Mouse (Mus musculus) limb, embryonic 14.5 days (tissue): ENCODE results near the gene Serpinb11. TPM values are rescaled to one million over a fixed set of nuclear protein-coding genes. Genes with fewer than 3 reads are reported as not detected.

ENCODE experiments used
- ATAC-seq: fragments of 200-750 bp; cut with Nextera tagmentation; 2 replicates; pipeline ENCODE4 v1.8.0; 2017; ENCODE audit warnings: low read depth, moderate number of reproducible peaks, moderate TSS enrichment; ENCODE audit not compliant: low FRiP score
- DNase-seq: peaks from one replicate; pipeline ENCODE4 v3.0.0-alpha.2; 2015; ENCODE audit warnings: low spot score
- H3K27ac ChIP-seq: fragments of 300-500 bp; sonication (generic); replicated peaks from 2 replicates; pipeline ENCODE4 v1.5.1; 2014; ENCODE audit warnings: low read depth, mild to moderate bottlenecking, low read length, moderate library complexity, mixed read lengths
- H3K27me3 ChIP-seq: fragments of 300-500 bp; sonication (generic); 2 replicates; pipeline ENCODE4 v1.6.1; 2014; ENCODE audit warnings: low read length, mixed read lengths; ENCODE audit not compliant: control insufficient read depth, insufficient read depth
- H3K36me3 ChIP-seq: fragments of 300-500 bp; sonication (generic); 2 replicates; pipeline ENCODE4 v1.6.1; 2014; ENCODE audit warnings: mild to moderate bottlenecking, low read length, moderate library complexity, mixed read lengths; ENCODE audit not compliant: control insufficient read depth, insufficient read depth
- H3K4me1 ChIP-seq: fragments of 300-500 bp; sonication (generic); 2 replicates; pipeline ENCODE4 v1.6.1; 2014; ENCODE audit warnings: antibody characterized with exemption, low read length, mixed read lengths; ENCODE audit not compliant: control insufficient read depth, insufficient read depth
- H3K4me2 ChIP-seq: fragments of 300-500 bp; sonication (generic); replicated peaks from 2 replicates; pipeline ENCODE4 v1.6.1; 2014; ENCODE audit warnings: low read depth, mild to moderate bottlenecking, low read length, moderate library complexity; ENCODE audit not compliant: severe bottlenecking
- H3K4me3 ChIP-seq: fragments of 300-500 bp; sonication (generic); replicated peaks from 2 replicates; pipeline ENCODE4 v1.5.1; 2014; ENCODE audit warnings: low read length
- H3K9ac ChIP-seq: fragments of 300-500 bp; sonication (generic); 2 replicates; pipeline ENCODE4 v1.6.1; 2014; ENCODE audit warnings: mild to moderate bottlenecking, low read depth, low read length, moderate library complexity; ENCODE audit not compliant: severe bottlenecking
- H3K9me3 ChIP-seq: fragments of 300-500 bp; sonication (generic); 2 replicates; pipeline ENCODE4 v1.6.1; 2016; ENCODE audit warnings: low read length; ENCODE audit not compliant: control insufficient read depth
- POLR2A ChIP-seq: fragments of 200-500 bp; IDR thresholded peaks from 2 replicates; pipeline ENCODE4 v1.8.0; 2012; ENCODE audit warnings: inconsistent platforms, mild to moderate bottlenecking, moderate library complexity, borderline replicate concordance; ENCODE audit not compliant: insufficient read depth, insufficient read length; ENCODE audit errors: extremely low read depth
- WGBS: fragments of 180-500 bp; shearing (Covaris S2); extraction: QIAGEN DNeasy Blood & Tissue Kit; methylation state at CpG from one replicate; pipeline ENCODE4 v1.1.7; 2014; 5-methylcytosine and 5-hydroxymethylcytosine counted together
- polyA plus RNA-seq, 2 experiments: library from polyadenylated mRNA; depleted of rRNA in 1 of 2; stranded (reverse) in 1 of 2; unstranded in 1 of 2; fragments of >200 nt; fragmentation: Nextera tagmentation in 1 of 2; extraction: Ambion mirVana in 1 of 2; gene quantifications; 2 replicates each; pipeline versions ENCODE4 v1.2.1 to v1.2.3; 2012 to 2014

The Serpinb11 gene
- polyA plus RNA-seq, 2 experiments, result 0.20 to 0.80 TPM

- no peaks in the 10 kb centered on the region for H3K36me3 ChIP-seq
- H3K27me3 ChIP-seq, result no peaks in the 10 kb centered on the region
- no peaks in the 10 kb centered on the region for H3K9me3 ChIP-seq
- no peaks in the 10 kb centered on the region for H3K4me1 ChIP-seq
- ATAC-seq (no peak), DNase-seq (no peak)
- H3K27ac ChIP-seq, result no peak overlapping the region
- H3K4me3 ChIP-seq, result no peak overlapping the region
- no peak overlapping the region for H3K4me2 ChIP-seq
- no peak overlapping the region for H3K9ac ChIP-seq
- WGBS, result 70% methylated on average over 4 of the region's 4 CpGs
- TF ChIP-seq POLR2A, result no peak
Measured at GRCm38 (mm10) chr1:107422487-107422886, 61.5 kb downstream of the Serpinb11 start.

Other genes with a start within 250 kb of the Serpinb11 start
- 0.72 and 0.87 TPM in 2 replicates for gene Serpinb3b, start 82.8 kb upstream of the Serpinb11 start, polyA plus RNA-seq (2012; rRNA removed)
- 0.28 and 1.7 TPM in 2 replicates for gene Serpinb3b, start 82.8 kb upstream of the Serpinb11 start, polyA plus RNA-seq (2014; fragmentation: Nextera tagmentation; extraction: Ambion mirVana)
- 2.3 and 3.4 TPM in 2 replicates for gene Serpinb3c, start 82.8 kb upstream of the Serpinb11 start, polyA plus RNA-seq (2012; rRNA removed)
- 6.6 and 7.4 TPM in 2 replicates for gene Serpinb3c, start 82.8 kb upstream of the Serpinb11 start, polyA plus RNA-seq (2014; fragmentation: Nextera tagmentation; extraction: Ambion mirVana)
- 2.2 and 2.3 TPM in 2 replicates for gene Serpinb7, start 38.5 kb downstream of the Serpinb11 start, polyA plus RNA-seq (2012; rRNA removed)
- gene Serpinb7, start 38.5 kb downstream of the Serpinb11 start, polyA plus RNA-seq (2014; fragmentation: Nextera tagmentation; extraction: Ambion mirVana), result 2.6 and 4.3 TPM in 2 replicates
- gene Serpinb2, start 150.2 kb downstream of the Serpinb11 start, polyA plus RNA-seq (2012; rRNA removed), result 0.14 and 1.1 TPM in 2 replicates
- 1.9 and 4.3 TPM in 2 replicates for gene Serpinb2, start 150.2 kb downstream of the Serpinb11 start, polyA plus RNA-seq (2014; fragmentation: Nextera tagmentation; extraction: Ambion mirVana)
- 1.5 and 2.6 TPM in 2 replicates for gene Serpinb8, start 228.8 kb downstream of the Serpinb11 start, polyA plus RNA-seq (2012; rRNA removed)
- gene Serpinb8, start 228.8 kb downstream of the Serpinb11 start, polyA plus RNA-seq (2014; fragmentation: Nextera tagmentation; extraction: Ambion mirVana), result 5.6 and 8.1 TPM in 2 replicates